Mouse (Mus musculus): ENCODE measurements around the gene Vmn1r63.
"Not testable (repeated sequence)": the region's sequence is repeated elsewhere in the genome, so short reads cannot be mapped to it uniquely, and the experiment has no call there.

Vmn1r63 gene

DNA sequence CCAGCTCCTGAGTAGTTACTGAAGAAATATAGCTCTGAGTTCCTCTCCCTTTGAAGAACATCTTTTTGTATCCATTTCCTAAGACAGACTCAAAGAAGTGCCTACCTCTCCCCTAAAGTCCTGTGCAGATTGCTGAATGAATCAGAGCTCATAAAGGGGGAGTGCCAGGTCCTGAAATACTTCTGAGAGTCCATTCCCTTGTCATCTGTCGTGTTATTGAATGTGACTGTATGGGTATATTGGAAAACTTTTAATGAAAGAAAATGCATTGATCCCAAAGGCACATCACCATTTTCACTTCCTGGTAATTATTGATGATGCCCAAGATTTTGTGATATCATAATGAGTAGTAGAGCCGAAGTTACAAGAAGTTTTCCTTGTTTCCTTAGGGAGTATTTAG, at the start of gene Vmn1r63:
Gene Vmn1r63, minus strand, starts transcription at position 101 of the 400 bp plus-strand sequence.
- DNase-seq (ENCODE audit: low spot score): not testable (repeated sequence)
